8 mouse cellular contexts compared by ENCODE assay signal in genomic region chr3:37312370-37312941, GRCm38 (mm10). TPM values are rescaled to one million over a fixed set of nuclear protein-coding genes. Genes with fewer than 3 reads are reported as not detected.
DNase-seq lines count a peak whose midpoint lies in the region; ATAC-seq and TF ChIP-seq lines count a peak whose summit lies in the region.

Gene Bbs12, plus strand, starts transcription at chr3:37312554.
Gene Cetn4, minus strand, starts transcription at chr3:37312708.

- 0 out of 2 replicates have a peak, but pooled peaks cover 3% of the 10 kb centered on the region for H3K4me1 ChIP-seq in brown adipose tissue, adult 24 weeks (ENCODE audit: control insufficient read depth, insufficient read depth, insufficient read length, low read length)
- peaks cover 14% of the 10 kb centered on the region; the same call in 1 of the 2 replicates for H3K4me1 ChIP-seq in heart, embryonic 15.5 days (replicated peaks)
- H3K4me1 ChIP-seq in liver, embryonic 14.5 days (replicated peaks; ENCODE audit: control insufficient read depth in 2 of 2, insufficient read depth in 2 of 2, low read length in 1 of 2): peaks cover 9 to 12% of the 10 kb centered on the region in 2 experiments
- H3K4me1 ChIP-seq in neural tube, embryonic 11.5 days (ENCODE audit: control insufficient read depth, insufficient read depth, low read length): no peaks in the 10 kb centered on the region; the same call in 1 of the 2 replicates
- no peaks in the 10 kb centered on the region for H3K4me1 ChIP-seq in stomach, postnatal 0 days (replicated peaks; ENCODE audit: control insufficient read depth, insufficient read depth)

- no peak for TF ChIP-seq EP300 in liver, embryonic 14.5 days (IDR thresholded peaks at IDR 0.05; ENCODE audit: low read depth)
- TF ChIP-seq EP300 in stomach, postnatal 0 days (optimal IDR thresholded peaks at IDR 0.05): no peak

- no peaks in the 10 kb centered on the region for H3K27me3 ChIP-seq in heart, embryonic 15.5 days
- H3K27me3 ChIP-seq in liver, embryonic 14.5 days (ENCODE audit: control insufficient read depth, insufficient read depth, low read length): no peaks in the 10 kb centered on the region
- no peaks in the 10 kb centered on the region for H3K27me3 ChIP-seq in neural tube, embryonic 11.5 days (ENCODE audit: control insufficient read depth, insufficient read depth, low read length)
- no peaks in the 10 kb centered on the region for H3K27me3 ChIP-seq in stomach, postnatal 0 days (ENCODE audit: control insufficient read depth, insufficient read depth, low read length)

- no peaks in the 10 kb centered on the region for H3K36me3 ChIP-seq in heart, embryonic 15.5 days
- H3K36me3 ChIP-seq in liver, embryonic 14.5 days (replicated peaks; ENCODE audit: control insufficient read depth, insufficient read depth, low read depth): no peaks in the 10 kb centered on the region
- H3K36me3 ChIP-seq in neural tube, embryonic 11.5 days (ENCODE audit: control insufficient read depth, insufficient read depth, low read length): no peaks in the 10 kb centered on the region
- no peaks in the 10 kb centered on the region for H3K36me3 ChIP-seq in stomach, postnatal 0 days (ENCODE audit: control insufficient read depth, insufficient read depth, low read length)

- DNase-seq in CD4-positive, CD25-positive, alpha-beta regulatory T cell, adult 2 months (ENCODE audit: low read depth, low spot score): peak; percentile 97
- DNase-seq in fibroblast of lung, adult 2 months (ENCODE audit: low read depth): peak; percentile 80
- peak; percentile 95 to 97 for DNase-seq in kidney, postnatal 25 days
- DNase-seq in liver, embryonic 14.5 days (ENCODE audit: low read depth in 3 of 3, low spot score in 3 of 3): peak; percentile 83 to 88 (median 86)
- peak; percentile 98 for DNase-seq in neural tube, embryonic 11.5 days (ENCODE audit: low spot score)
- peak; percentile 93 for DNase-seq in stomach, postnatal 0 days (ENCODE audit: low spot score)

- TF ChIP-seq CTCF in liver, embryonic 14.5 days (IDR thresholded peaks at IDR 0.05; ENCODE audit: low read depth): no peak
- TF ChIP-seq CTCF in stomach, postnatal 0 days (IDR thresholded peaks at IDR 0.05; ENCODE audit: low read depth): peak; percentile 15; the same call in 1 of the 2 replicates

- peak; percentile 98 for ATAC-seq in heart, embryonic 15.5 days (replicated peaks; ENCODE audit: insufficient number of reproducible peaks, insufficient read depth, low FRiP score, low read depth)
- peak; percentile 99 for ATAC-seq in liver, embryonic 14.5 days (ENCODE audit: insufficient read depth)
- peak; percentile 99 for ATAC-seq in neural tube, embryonic 11.5 days (ENCODE audit: insufficient read depth, low FRiP score, low TSS enrichment)
- peak; percentile 100 for ATAC-seq in stomach, postnatal 0 days (ENCODE audit: low FRiP score, low TSS enrichment)

- H3K27ac ChIP-seq in brown adipose tissue, adult 24 weeks (replicated peaks; ENCODE audit: low read depth, low read length): no peak within 1 kb of the TSS
- H3K27ac ChIP-seq in heart, embryonic 15.5 days: peak within 1 kb of the TSS; percentile 78
- H3K27ac ChIP-seq in liver, embryonic 14.5 days: no peak within 1 kb of the TSS; the same call in 1 of the 2 replicates
- no peak within 1 kb of the TSS for H3K27ac ChIP-seq in neural tube, embryonic 11.5 days (ENCODE audit: low read depth, low read length)
- H3K27ac ChIP-seq in stomach, postnatal 0 days (replicated peaks): peak within 1 kb of the TSS; percentile 78

- peak within 1 kb of the TSS; percentile 93 for H3K9ac ChIP-seq in heart, embryonic 15.5 days
- peak within 1 kb of the TSS; percentile 94 for H3K9ac ChIP-seq in liver, embryonic 14.5 days (replicated peaks)
- H3K9ac ChIP-seq in neural tube, embryonic 11.5 days (ENCODE audit: low read length): peak within 1 kb of the TSS; percentile 67
- H3K9ac ChIP-seq in stomach, postnatal 0 days (ENCODE audit: low read length): peak within 1 kb of the TSS; percentile 88

- H3K4me2 ChIP-seq in heart, embryonic 15.5 days: peak within 1 kb of the TSS; percentile 86
- peak within 1 kb of the TSS; percentile 89 for H3K4me2 ChIP-seq in liver, embryonic 14.5 days (ENCODE audit: low read depth)
- H3K4me2 ChIP-seq in neural tube, embryonic 11.5 days (ENCODE audit: low read depth): peak within 1 kb of the TSS; percentile 50
- H3K4me2 ChIP-seq in stomach, postnatal 0 days (replicated peaks; ENCODE audit: low read depth): peak within 1 kb of the TSS; percentile 77

- WGBS in heart, embryonic 15.5 days: under 1% methylated on average over 54 of the region's 54 CpGs
- WGBS in liver, embryonic 14.5 days (ENCODE audit: insufficient replicate concordance): under 1% methylated on average over 54 of the region's 54 CpGs
- under 1% methylated on average over 54 of the region's 54 CpGs for WGBS in neural tube, embryonic 11.5 days
- under 1% methylated on average over 51 of the region's 54 CpGs for WGBS in stomach, postnatal 0 days

- H3K4me3 ChIP-seq in brown adipose tissue, adult 24 weeks (ENCODE audit: insufficient read depth, low read depth, low read length): peak within 1 kb of the TSS; percentile 61
- peak within 1 kb of the TSS; percentile 96 for H3K4me3 ChIP-seq in heart, embryonic 15.5 days
- peak within 1 kb of the TSS; percentile 65 to 95 for H3K4me3 ChIP-seq in liver, embryonic 14.5 days (ENCODE audit: insufficient read depth in 1 of 2, low read depth in 2 of 2, low read length in 2 of 2)
- peak within 1 kb of the TSS; percentile 52 for H3K4me3 ChIP-seq in neural tube, embryonic 11.5 days (ENCODE audit: low read depth, low read length)
- peak within 1 kb of the TSS; percentile 86 for H3K4me3 ChIP-seq in stomach, postnatal 0 days (ENCODE audit: low read depth, low read length)

- no peaks in the 10 kb centered on the region for H3K9me3 ChIP-seq in heart, embryonic 15.5 days (replicated peaks)
- no peaks in the 10 kb centered on the region for H3K9me3 ChIP-seq in liver, embryonic 14.5 days (ENCODE audit: control insufficient read depth, low read length)
- no peaks in the 10 kb centered on the region for H3K9me3 ChIP-seq in neural tube, embryonic 11.5 days (ENCODE audit: control insufficient read depth, low read length)
- H3K9me3 ChIP-seq in stomach, postnatal 0 days (ENCODE audit: control insufficient read depth, low read length): no peaks in the 10 kb centered on the region

RNA-seq across cellular contexts. Expression of gene Bbs12, which starts in this region (rescaled TPM):
- polyA plus RNA-seq in brown adipose tissue, adult 24 weeks (2012; ENCODE audit: insufficient read depth, insufficient read length, missing spikeins): 1.3 and 1.6 TPM in 2 replicates
- 4.5 and 4.7 TPM in 2 replicates for polyA plus RNA-seq in heart, embryonic 15.5 days (2015; fragmentation: Nextera tagmentation; extraction: Ambion mirVana)
- 1.7 and 2.2 TPM in 2 replicates for polyA plus RNA-seq in liver, embryonic 14.5 days (2012; rRNA removed)
- polyA plus RNA-seq in liver, embryonic 14.5 days (2014; fragmentation: Nextera tagmentation; extraction: Ambion mirVana): 4.4 and 4.8 TPM in 2 replicates
- polyA plus RNA-seq in neural tube, embryonic 11.5 days (2014; fragmentation: Nextera tagmentation; extraction: Ambion mirVana): 7.6 and 9.0 TPM in 2 replicates
- 2.4 and 2.9 TPM in 2 replicates for polyA plus RNA-seq in stomach, postnatal 0 days (2015; fragmentation: Nextera tagmentation; extraction: Ambion mirVana)

RNA-seq across cellular contexts. Expression of gene Cetn4, which starts in this region (rescaled TPM):
- polyA plus RNA-seq in brown adipose tissue, adult 24 weeks (2012; ENCODE audit: insufficient read depth, insufficient read length, missing spikeins): 3.0 and 4.3 TPM in 2 replicates
- polyA plus RNA-seq in heart, embryonic 15.5 days (2015; fragmentation: Nextera tagmentation; extraction: Ambion mirVana): 1.1 and 1.9 TPM in 2 replicates
- 0.70 and 1.6 TPM in 2 replicates for polyA plus RNA-seq in liver, embryonic 14.5 days (2012; rRNA removed)
- 1.6 and 1.9 TPM in 2 replicates for polyA plus RNA-seq in liver, embryonic 14.5 days (2014; fragmentation: Nextera tagmentation; extraction: Ambion mirVana)
- polyA plus RNA-seq in neural tube, embryonic 11.5 days (2014; fragmentation: Nextera tagmentation; extraction: Ambion mirVana): 1.3 and 2.1 TPM in 2 replicates
- 1.7 and 1.8 TPM in 2 replicates for polyA plus RNA-seq in stomach, postnatal 0 days (2015; fragmentation: Nextera tagmentation; extraction: Ambion mirVana)

Comparison
In these comparisons a context has a peak if more than half of its experiments do, and no peak if none do; other contexts are left out.
1. H3K27ac ChIP-seq: peak in heart, embryonic 15.5 days (single experiment) and stomach, postnatal 0 days (single experiment); none in brown adipose tissue, adult 24 weeks (single experiment), liver, embryonic 14.5 days (single experiment) and neural tube, embryonic 11.5 days (single experiment).
2. Peak in every context shown above with its lines, with median percentiles within 50 percentile points of each other: DNase-seq, H3K4me3 ChIP-seq, ATAC-seq, H3K4me2 ChIP-seq and H3K9ac ChIP-seq.